Comparison of ENCODE assay signal across 7 mouse cellular contexts in genomic region chr1:74304339-74304790, GRCm38 (mm10). TPM values are rescaled to one million over a fixed set of nuclear protein-coding genes. Genes with fewer than 3 reads are reported as not detected.
A peak's percentile ranks its signal among the peaks of the same experiment; 100 is the strongest.
DNase-seq lines count a peak whose midpoint lies in the region; ATAC-seq and TF ChIP-seq lines count a peak whose summit lies in the region.

No protein-coding gene starts in this region.

- H3K4me3 ChIP-seq in testis, adult 2 months (ENCODE audit: control insufficient read depth, low read depth, low read length), result peak overlapping the region; percentile 76
- peak overlapping the region; percentile 53 for H3K4me3 ChIP-seq in forebrain, embryonic 12.5 days (replicated peaks)
- peak overlapping the region; percentile 71 for H3K4me3 ChIP-seq in liver, embryonic 15.5 days (replicated peaks)
- peak overlapping the region; percentile 84 for H3K4me3 ChIP-seq in stomach, embryonic 16.5 days (replicated peaks; ENCODE audit: low read length)

- TF ChIP-seq CTCF in testis, adult 2 months (IDR thresholded peaks at IDR 0.05; ENCODE audit: control insufficient read depth, insufficient read depth, insufficient replicate concordance, low read depth, low read length), result no peak

- peak overlapping the region; percentile 86 for H3K4me2 ChIP-seq in forebrain, embryonic 12.5 days
- H3K4me2 ChIP-seq in liver, embryonic 15.5 days, result peak overlapping the region; percentile 84
- H3K4me2 ChIP-seq in stomach, embryonic 16.5 days (ENCODE audit: low read depth, low read length), result peak overlapping the region; percentile 83

- 9% methylated on average over 12 of the region's 12 CpGs for WGBS in forebrain, embryonic 12.5 days
- 4% methylated on average over 12 of the region's 12 CpGs for WGBS in liver, embryonic 15.5 days (ENCODE audit: insufficient replicate concordance)
- 6% methylated on average over 12 of the region's 12 CpGs for WGBS in stomach, embryonic 16.5 days

- TF ChIP-seq POLR2A in testis, adult 2 months (IDR thresholded peaks at IDR 0.05; ENCODE audit: control insufficient read depth, low read depth, low read length), result no peak

- peak overlapping the region; percentile 63 for H3K9ac ChIP-seq in forebrain, embryonic 12.5 days
- H3K9ac ChIP-seq in liver, embryonic 15.5 days, result peak overlapping the region; percentile 73
- peak overlapping the region; percentile 99 for H3K9ac ChIP-seq in stomach, embryonic 16.5 days (ENCODE audit: low read length)

- H3K36me3 ChIP-seq in testis, adult 2 months (ENCODE audit: control insufficient read depth, insufficient read depth, low read length), result no peaks in the 10 kb centered on the region
- no peaks in the 10 kb centered on the region for H3K36me3 ChIP-seq in forebrain, embryonic 12.5 days (replicated peaks)
- H3K36me3 ChIP-seq in liver, embryonic 15.5 days (replicated peaks), result no peaks in the 10 kb centered on the region
- no peaks in the 10 kb centered on the region for H3K36me3 ChIP-seq in stomach, embryonic 16.5 days (ENCODE audit: control insufficient read depth, insufficient read depth, low read length)

- H3K27me3 ChIP-seq in testis, adult 2 months (ENCODE audit: control insufficient read depth, insufficient read depth, low read length), result no peaks in the 10 kb centered on the region
- H3K27me3 ChIP-seq in forebrain, embryonic 12.5 days, result peaks cover 18% of the 10 kb centered on the region
- H3K27me3 ChIP-seq in liver, embryonic 15.5 days, result no peaks in the 10 kb centered on the region
- H3K27me3 ChIP-seq in stomach, embryonic 16.5 days (ENCODE audit: control insufficient read depth, insufficient read depth, low read length), result no peaks in the 10 kb centered on the region

- H3K27ac ChIP-seq in testis, adult 2 months (ENCODE audit: control insufficient read depth, insufficient read depth, low read depth, low read length), result peak overlapping the region; percentile 46
- H3K27ac ChIP-seq in forebrain, embryonic 12.5 days, result no peak overlapping the region
- peak overlapping the region; percentile 76 for H3K27ac ChIP-seq in liver, embryonic 15.5 days (replicated peaks)
- peak overlapping the region; percentile 100 for H3K27ac ChIP-seq in stomach, embryonic 16.5 days (ENCODE audit: low read length)

- DNase-seq in testis, postnatal 10 days (ENCODE audit: low spot score), result no peak
- DNase-seq in gastrocnemius, postnatal 10 days, result no peak
- no peak for DNase-seq in c-Kit-positive CD71-positive TER-119-positive erythroid progenitor cells, embryonic 14.5 days (ENCODE audit: low spot score)

- no peaks in the 10 kb centered on the region for H3K9me3 ChIP-seq in forebrain, embryonic 12.5 days
- H3K9me3 ChIP-seq in liver, embryonic 15.5 days (replicated peaks), result no peaks in the 10 kb centered on the region
- H3K9me3 ChIP-seq in stomach, embryonic 16.5 days (replicated peaks; ENCODE audit: control insufficient read depth, low read length), result no peaks in the 10 kb centered on the region

- peaks cover 8% of the 10 kb centered on the region for H3K4me1 ChIP-seq in testis, adult 2 months (ENCODE audit: control insufficient read depth, insufficient read depth, low read length)
- peaks cover 12% of the 10 kb centered on the region for H3K4me1 ChIP-seq in forebrain, embryonic 12.5 days
- H3K4me1 ChIP-seq in liver, embryonic 15.5 days (replicated peaks), result peaks cover 76% of the 10 kb centered on the region
- H3K4me1 ChIP-seq in stomach, embryonic 16.5 days (ENCODE audit: control insufficient read depth, insufficient read depth, low read length), result peaks cover 50% of the 10 kb centered on the region

- ATAC-seq in forebrain, embryonic 12.5 days (ENCODE audit: low FRiP score), result no peak
- peak; percentile 18 for ATAC-seq in liver, embryonic 15.5 days (ENCODE audit: insufficient read depth)
- no peak for ATAC-seq in stomach, embryonic 16.5 days (ENCODE audit: insufficient read depth, low FRiP score)

RNA-seq across cellular contexts. Expression of gene Tmbim1, which starts 1.1 kb away (rescaled TPM):
- polyA plus RNA-seq in testis, adult 2 months (2012; rRNA removed), result 6.3 TPM in 2 replicates
- 6.7 and 7.9 TPM in 2 replicates for polyA plus RNA-seq in forebrain, embryonic 12.5 days (2016; fragmentation: Nextera tagmentation; extraction: Ambion mirVana)
- 15.4 and 18.7 TPM in 2 replicates for polyA plus RNA-seq in liver, embryonic 15.5 days (2015; fragmentation: Nextera tagmentation; extraction: Ambion mirVana)
- 105 and 150 TPM in 2 replicates for polyA plus RNA-seq in stomach, embryonic 16.5 days (2015; fragmentation: Nextera tagmentation; extraction: Ambion mirVana)
- 10 to 100 TPM; 43.5 to 50.3 TPM for total RNA-seq in gastrocnemius, postnatal 10 days (2021)

RNA-seq across cellular contexts. Expression of gene Pnkd, which starts 19.6 kb away (rescaled TPM):
- polyA plus RNA-seq in testis, adult 2 months (2012; rRNA removed), result 118 and 119 TPM in 2 replicates
- polyA plus RNA-seq in forebrain, embryonic 12.5 days (2016; fragmentation: Nextera tagmentation; extraction: Ambion mirVana), result 87.5 and 88.9 TPM in 2 replicates
- 32.0 and 34.7 TPM in 2 replicates for polyA plus RNA-seq in liver, embryonic 15.5 days (2015; fragmentation: Nextera tagmentation; extraction: Ambion mirVana)
- 108 and 119 TPM in 2 replicates for polyA plus RNA-seq in stomach, embryonic 16.5 days (2015; fragmentation: Nextera tagmentation; extraction: Ambion mirVana)
- total RNA-seq in gastrocnemius, postnatal 10 days (2021), result 10 to 100 TPM; 69.7 to 70.5 TPM

RNA-seq across cellular contexts. Expression of gene Aamp, which starts 19.8 kb away (rescaled TPM):
- polyA plus RNA-seq in testis, adult 2 months (2012; rRNA removed), result 1,529 and 1,552 TPM in 2 replicates
- polyA plus RNA-seq in forebrain, embryonic 12.5 days (2016; fragmentation: Nextera tagmentation; extraction: Ambion mirVana), result 184 and 190 TPM in 2 replicates
- polyA plus RNA-seq in liver, embryonic 15.5 days (2015; fragmentation: Nextera tagmentation; extraction: Ambion mirVana), result 93.1 and 113 TPM in 2 replicates
- polyA plus RNA-seq in stomach, embryonic 16.5 days (2015; fragmentation: Nextera tagmentation; extraction: Ambion mirVana), result 227 and 252 TPM in 2 replicates
- 10 to 100 TPM; 90.7 to 94.4 TPM for total RNA-seq in gastrocnemius, postnatal 10 days (2021)

RNA-seq across cellular contexts. Expression of gene Gpbar1, which starts 26.0 kb away (rescaled TPM):
- polyA plus RNA-seq in testis, adult 2 months (2012; rRNA removed), result 0.10 and 0.16 TPM in 2 replicates
- polyA plus RNA-seq in forebrain, embryonic 12.5 days (2016; fragmentation: Nextera tagmentation; extraction: Ambion mirVana), result 0.18 and 0.29 TPM in 2 replicates
- 0.29 and 0.68 TPM in 2 replicates for polyA plus RNA-seq in liver, embryonic 15.5 days (2015; fragmentation: Nextera tagmentation; extraction: Ambion mirVana)
- polyA plus RNA-seq in stomach, embryonic 16.5 days (2015; fragmentation: Nextera tagmentation; extraction: Ambion mirVana), result 1.0 and 1.2 TPM in 2 replicates
- under 1 TPM in 1 of 2 experiments, not detected in 1; 0.25 TPM for total RNA-seq in gastrocnemius, postnatal 10 days (2021)

RNA-seq across cellular contexts. Expression of gene Catip, which starts 57.5 kb away (rescaled TPM):
- polyA plus RNA-seq in testis, adult 2 months (2012; rRNA removed), result 22.0 and 25.9 TPM in 2 replicates
- polyA plus RNA-seq in forebrain, embryonic 12.5 days (2016; fragmentation: Nextera tagmentation; extraction: Ambion mirVana), result 0.60 and 1.1 TPM in 2 replicates
- 0.06 TPM in 1 of 2 replicates, not detected in the other for polyA plus RNA-seq in liver, embryonic 15.5 days (2015; fragmentation: Nextera tagmentation; extraction: Ambion mirVana)
- polyA plus RNA-seq in stomach, embryonic 16.5 days (2015; fragmentation: Nextera tagmentation; extraction: Ambion mirVana), result 0.66 and 0.77 TPM in 2 replicates
- under 1 TPM; 0.16 to 0.36 TPM for total RNA-seq in gastrocnemius, postnatal 10 days (2021)
